Mouse (Mus musculus) MEL (cell line): Measurements from ENCODE around the gene Evl. TPM values are rescaled to one million over a fixed set of nuclear protein-coding genes. Genes with fewer than 3 reads are reported as not detected.

Source experiments
- DNase-seq: peaks from one replicate; pipeline ENCODE4 v3.0.0; 2011; ENCODE audit warnings: low read depth, low spot score
- H3K27ac ChIP-seq: 2 replicates; pipeline ENCODE4 v1.5.1; 2012; ENCODE audit warnings: low read depth, mild to moderate bottlenecking, control low read depth, low read length, moderate library complexity; ENCODE audit not compliant: control insufficient read depth
- H3K27me3 ChIP-seq, 2 experiments: fragments of 150-350 bp in 1 of 2; sonication (generic) in 1 of 2; 2 replicates each; pipeline ENCODE4 v1.6.1; 2012; ENCODE audit warnings: low read length in 2 of 2, mild to moderate bottlenecking in 2 of 2, improper control_type of control experiment in 1 of 2, moderate library complexity in 1 of 2; ENCODE audit not compliant: insufficient read depth in 2 of 2, control insufficient read depth in 1 of 2
- H3K36me3 ChIP-seq, 2 experiments: 2 replicates each; pipeline ENCODE4 v1.6.1; 2012 to 2014; ENCODE audit warnings: low read length in 2 of 2, improper control_type of control experiment in 1 of 2, inconsistent platforms in 1 of 2, mild to moderate bottlenecking in 1 of 2; ENCODE audit not compliant: insufficient read depth in 2 of 2, control insufficient read depth in 1 of 2
- H3K4me1 ChIP-seq, 2 experiments: fragments of 150-350 bp in 1 of 2; sonication (generic) in 1 of 2; 2 replicates each; pipeline ENCODE4 v1.6.1; 2012; ENCODE audit warnings: low read length in 2 of 2, improper control_type of control experiment in 1 of 2, mild to moderate bottlenecking in 1 of 2; ENCODE audit not compliant: insufficient read depth in 2 of 2, control insufficient read depth in 1 of 2
- H3K4me3 ChIP-seq, 2 experiments: fragments of 150-350 bp in 1 of 2; sonication (generic) in 1 of 2; 2 replicates each; pipeline ENCODE4 v1.5.1; 2012; ENCODE audit warnings: low read depth in 2 of 2, low read length in 2 of 2, mild to moderate bottlenecking in 2 of 2, moderate library complexity in 2 of 2, control low read depth in 1 of 2, improper control_type of control experiment in 1 of 2; ENCODE audit not compliant: control insufficient read depth in 1 of 2, insufficient read depth in 1 of 2
- H3K79me2 ChIP-seq: 2 replicates; pipeline ENCODE4 v1.6.1; 2012; ENCODE audit warnings: mild to moderate bottlenecking, low read length, moderate library complexity; ENCODE audit not compliant: control insufficient read depth, poor library complexity, insufficient read depth
- H3K9ac ChIP-seq: 2 replicates; pipeline ENCODE4 v1.6.1; 2012; ENCODE audit warnings: low read depth, mild to moderate bottlenecking, control low read depth, low read length, moderate library complexity; ENCODE audit not compliant: control insufficient read depth, poor library complexity, severe bottlenecking
- H3K9me3 ChIP-seq: fragments of 150-350 bp; sonication (generic); replicated peaks from 2 replicates; pipeline ENCODE4 v1.6.1; 2012; ENCODE audit warnings: mild to moderate bottlenecking, low read length, improper control_type of control experiment, moderate library complexity; ENCODE audit not compliant: insufficient read depth
- CHD1 ChIP-seq: IDR thresholded peaks from 2 replicates; pipeline ENCODE4 v1.6.1; 2012; ENCODE audit warnings: low read depth, mild to moderate bottlenecking, inconsistent platforms, low read length, improper control_type of control experiment
- CHD2 ChIP-seq: IDR thresholded peaks from 2 replicates; pipeline ENCODE4 v1.6.1; 2011; ENCODE audit warnings: low read length, improper control_type of control experiment
- CTCF ChIP-seq, 3 experiments: IDR thresholded peaks in 2 of 3; conservative IDR thresholded peaks in 1 of 3; 2 replicates each; pipeline ENCODE4 v1.5.1; 2011 to 2012; ENCODE audit warnings: low read length in 3 of 3, low read depth in 2 of 3, mild to moderate bottlenecking in 2 of 3, improper control_type of control experiment in 1 of 3, inconsistent platforms in 1 of 3, mixed read lengths in 1 of 3, moderate library complexity in 1 of 3; ENCODE audit not compliant: control insufficient read depth in 1 of 3, insufficient read depth in 1 of 3, poor library complexity in 1 of 3, severe bottlenecking in 1 of 3
- E2F4 ChIP-seq: IDR thresholded peaks from 2 replicates; pipeline ENCODE4 v1.6.1; 2011; ENCODE audit warnings: low read depth, low read length, improper control_type of control experiment, borderline replicate concordance
- ELF1 ChIP-seq: IDR thresholded peaks from 2 replicates; pipeline ENCODE4 v1.6.1; 2014; ENCODE audit warnings: low read depth, mild to moderate bottlenecking, inconsistent platforms, low read length, improper control_type of control experiment, moderate library complexity
- ETS1 ChIP-seq: IDR thresholded peaks from 2 replicates; pipeline ENCODE4 v1.6.1; 2012; ENCODE audit warnings: low read depth, mild to moderate bottlenecking, inconsistent platforms, low read length, improper control_type of control experiment, moderate library complexity
- GATA1 ChIP-seq: IDR thresholded peaks from 2 replicates; pipeline ENCODE4 v1.6.1; 2011; ENCODE audit warnings: low read depth, low read length, improper control_type of control experiment
- HCFC1 ChIP-seq: IDR thresholded peaks from 2 replicates; pipeline ENCODE4 v1.6.1; 2012; ENCODE audit warnings: low read depth, mild to moderate bottlenecking, inconsistent platforms, low read length, improper control_type of control experiment, moderate library complexity
- JUND ChIP-seq: IDR thresholded peaks from 2 replicates; pipeline ENCODE4 v1.6.1; 2011; ENCODE audit warnings: low read depth, mild to moderate bottlenecking, improper control_type of control experiment, low read length
- MAFK ChIP-seq: IDR thresholded peaks from 2 replicates; pipeline ENCODE4 v1.6.1; 2011; ENCODE audit warnings: low read depth, mild to moderate bottlenecking, low read length, improper control_type of control experiment, borderline replicate concordance
- MAX ChIP-seq: IDR thresholded peaks from 2 replicates; pipeline ENCODE4 v1.6.1; 2011; ENCODE audit warnings: low read length, improper control_type of control experiment
- MYC ChIP-seq: IDR thresholded peaks from 2 replicates; pipeline ENCODE4 v1.6.1; 2011; ENCODE audit warnings: low read depth, mild to moderate bottlenecking, low read length, improper control_type of control experiment, moderate library complexity
- NRF1 ChIP-seq: IDR thresholded peaks from 2 replicates; pipeline ENCODE4 v1.6.1; 2014; ENCODE audit warnings: low read depth, mild to moderate bottlenecking, inconsistent platforms, low read length, improper control_type of control experiment, moderate library complexity; ENCODE audit not compliant: poor library complexity, insufficient read depth, severe bottlenecking
- POLR2AphosphoS2 ChIP-seq: IDR thresholded peaks from 2 replicates; pipeline ENCODE4 v1.6.1; 2011; ENCODE audit warnings: low read length, improper control_type of control experiment
- POLR2AphosphoS5 ChIP-seq: IDR thresholded peaks from 2 replicates; pipeline ENCODE4 v1.6.1; 2012; ENCODE audit warnings: low read depth, borderline replicate concordance, mild to moderate bottlenecking, inconsistent platforms, low read length, moderate library complexity, mixed read lengths
- TCF12 ChIP-seq: IDR thresholded peaks from 2 replicates; pipeline ENCODE4 v1.6.1; 2014; ENCODE audit warnings: low read depth, mild to moderate bottlenecking, inconsistent platforms, low read length, improper control_type of control experiment, moderate library complexity
- ZMIZ1 ChIP-seq: IDR thresholded peaks from 2 replicates; pipeline ENCODE4 v1.6.1; 2012; ENCODE audit warnings: low read depth, mild to moderate bottlenecking, inconsistent platforms, low read length, improper control_type of control experiment, moderate library complexity
- polyA plus RNA-seq, 2 experiments: library from polyadenylated mRNA; stranded (reverse) in 1 of 2; unstranded in 1 of 2; fragments of >175 nt in 1 of 2; fragments of >200 nt in 1 of 2; gene quantifications; 2 replicates each; pipeline versions ENCODE4 v1.2.1 to v1.2.4; 2012; ENCODE audit warnings: low replicate concordance in 2 of 2, low read depth in 1 of 2; ENCODE audit not compliant: insufficient read length in 2 of 2, insufficient read depth in 1 of 2, missing spikeins in 1 of 2
- total RNA-seq: library from RNA; depleted of rRNA; stranded (reverse); fragments of 300-350 nt; gene quantifications from 2 replicates; pipeline ENCODE4 v1.2.3, GENCODE M21; 2012

Evl gene
- total and polyA plus RNA-seq, 3 experiments: not detected

- H3K79me2 ChIP-seq: no peaks in the 10 kb centered on the region
- TF ChIP-seq CTCF (IDR thresholded peaks at IDR 0.05 in 2 of 3, conservative IDR thresholded peaks at IDR 0.05 in 1 of 3; ENCODE audit: control insufficient read depth in 1 of 3, insufficient read depth in 1 of 3, low read depth in 2 of 3, low read length in 3 of 3, poor library complexity in 1 of 3, severe bottlenecking in 1 of 3) (no peak), MAX (no peak)
- DNase-seq: no peak
- no peak overlapping the region for H3K4me3 ChIP-seq
- no peaks in the 10 kb centered on the region for H3K4me1 ChIP-seq
- no peak overlapping the region for H3K9ac ChIP-seq
- H3K9me3 ChIP-seq: no peaks in the 10 kb centered on the region
- H3K27me3 ChIP-seq: no peaks in the 10 kb centered on the region
- no peak overlapping the region for H3K27ac ChIP-seq
- H3K36me3 ChIP-seq: no peaks in the 10 kb centered on the region
These were observed 65.4 kb downstream of the Evl start for GRCm38 (mm10) chr12:108619853-108620416.

DNA sequence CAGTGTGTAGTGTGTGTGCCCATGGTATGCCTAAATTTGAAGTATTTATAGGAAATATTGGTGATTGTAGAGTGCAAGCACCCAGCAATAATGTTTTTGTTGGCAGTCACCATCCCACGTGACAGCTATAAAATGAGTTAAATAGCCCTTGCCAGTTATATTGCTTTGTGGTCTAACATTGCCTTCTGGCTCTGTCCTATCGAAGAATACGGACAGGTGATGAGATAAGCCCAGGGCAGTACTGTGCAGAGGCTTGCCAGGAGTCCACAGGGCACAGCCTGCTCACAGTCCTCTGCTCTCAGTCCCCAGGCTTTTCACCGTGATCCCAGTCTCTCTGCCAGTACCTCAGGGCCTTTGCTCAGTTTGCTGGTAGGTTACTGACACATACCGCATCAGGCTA lies 67.9 kb downstream of the Evl start:
- Histone ChIP-seq H3K27ac (no peak overlapping the region), H3K27me3 (no peaks in the 10 kb centered on the region), H3K9me3 (no peaks in the 10 kb centered on the region)

GRCm38 (mm10) chr12:108629556-108629955 lies 75.0 kb downstream of the Evl start:
- H3K27ac ChIP-seq: no peak overlapping the region
- no peak for TF ChIP-seq NRF1
- H3K79me2 ChIP-seq: no peaks in the 10 kb centered on the region
- H3K27me3 ChIP-seq: no peaks in the 10 kb centered on the region
- no peak for DNase-seq
- no peaks in the 10 kb centered on the region for H3K4me1 ChIP-seq
- H3K9me3 ChIP-seq: no peaks in the 10 kb centered on the region
- H3K4me3 ChIP-seq: no peak overlapping the region
- no peak overlapping the region for H3K9ac ChIP-seq
- H3K36me3 ChIP-seq: no peaks in the 10 kb centered on the region

More for the DNA sequence above, 67.9 kb downstream of the Evl start:
- no peaks in the 10 kb centered on the region for H3K79me2 ChIP-seq
- no peak overlapping the region for H3K4me3 ChIP-seq
- H3K36me3 ChIP-seq: no peaks in the 10 kb centered on the region
- H3K9ac ChIP-seq: no peak overlapping the region
- DNase-seq: no peak
- no peaks in the 10 kb centered on the region for H3K4me1 ChIP-seq
- TF ChIP-seq MAX (no peak), ETS1 (no peak), CTCF (IDR thresholded peaks at IDR 0.05 in 2 of 3, conservative IDR thresholded peaks at IDR 0.05 in 1 of 3; ENCODE audit: control insufficient read depth in 1 of 3, insufficient read depth in 1 of 3, low read depth in 2 of 3, low read length in 3 of 3, poor library complexity in 1 of 3, severe bottlenecking in 1 of 3) (no peak)

GRCm38 (mm10) chr12:108630741-108631688 lies 76.5 kb downstream of the Evl start:
- Histone ChIP-seq H3K79me2 (no peaks in the 10 kb centered on the region), H3K27me3 (no peaks in the 10 kb centered on the region), H3K9me3 (no peaks in the 10 kb centered on the region), H3K4me3 (no peak overlapping the region), H3K27ac (no peak overlapping the region), H3K9ac (no peak overlapping the region), H3K36me3 (no peaks in the 10 kb centered on the region), H3K4me1 (no peaks in the 10 kb centered on the region)
- peak; percentile 7 for DNase-seq
- no peak for TF ChIP-seq POLR2AphosphoS2
- no peak for TF ChIP-seq CHD2
- TF ChIP-seq HCFC1: no peak
- TF ChIP-seq TCF12: no peak
- no peak for TF ChIP-seq GATA1
- no peak for TF ChIP-seq MAFK
- no peak for TF ChIP-seq E2F4
- TF ChIP-seq MYC: no peak
- TF ChIP-seq POLR2AphosphoS5: no peak
- TF ChIP-seq ZMIZ1: no peak
- TF ChIP-seq ELF1: no peak
- TF ChIP-seq ETS1: no peak
- TF ChIP-seq JUND: no peak
- TF ChIP-seq CHD1: no peak
